Mouse (Mus musculus): Measurements from ENCODE around the gene Zfp775. TPM values are rescaled to one million over a fixed set of nuclear protein-coding genes. Genes with fewer than 3 reads are reported as not detected.

The Zfp775 gene
- polyA plus RNA-seq, 1 experiment from 2014 or later = 6.1 TPM

DNA sequence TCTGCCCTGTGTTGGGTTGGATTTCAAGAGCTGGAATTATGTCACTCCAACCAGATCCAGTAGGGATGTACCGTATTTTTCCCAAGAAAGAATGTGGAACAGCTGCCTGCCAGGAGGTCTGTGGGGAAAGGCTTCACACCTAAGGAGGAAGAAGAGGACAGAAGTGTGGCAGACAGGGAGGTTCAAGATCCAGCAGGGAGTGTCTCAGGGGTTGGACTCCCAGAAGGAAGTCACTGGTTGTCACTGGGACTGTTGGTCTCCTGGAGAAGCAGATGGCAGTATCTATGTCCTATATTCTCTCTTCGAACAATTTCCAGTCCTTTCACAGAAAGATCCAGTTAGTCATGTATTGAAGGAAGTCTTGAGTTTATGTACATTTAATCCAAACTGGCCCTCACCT is 45.7 kb downstream of the Zfp775 start:
- 76% methylated on average over 2 of the region's 2 CpGs for WGBS
- Histone ChIP-seq H3K4me3 (ENCODE audit: low read length) (no peak overlapping the region), H3K9me3 (ENCODE audit: control insufficient read depth, low read length) (no peaks in the 10 kb centered on the region), H3K9ac (ENCODE audit: low read depth, low read length) (no peak overlapping the region), H3K27me3 (replicated peaks; ENCODE audit: control insufficient read depth, insufficient read depth, low read length) (no peaks in the 10 kb centered on the region), H3K36me3 (ENCODE audit: control insufficient read depth, insufficient read depth, low read length) (no peaks in the 10 kb centered on the region), H3K4me1 (ENCODE audit: control insufficient read depth, insufficient read depth, low read length) (no peaks in the 10 kb centered on the region), H3K27ac (ENCODE audit: low read length) (no peak overlapping the region), H3K4me2 (ENCODE audit: low read depth, low read length) (no peak overlapping the region)
- ATAC-seq = peak; percentile 35; the same call in 1 of the 2 replicates

DNA sequence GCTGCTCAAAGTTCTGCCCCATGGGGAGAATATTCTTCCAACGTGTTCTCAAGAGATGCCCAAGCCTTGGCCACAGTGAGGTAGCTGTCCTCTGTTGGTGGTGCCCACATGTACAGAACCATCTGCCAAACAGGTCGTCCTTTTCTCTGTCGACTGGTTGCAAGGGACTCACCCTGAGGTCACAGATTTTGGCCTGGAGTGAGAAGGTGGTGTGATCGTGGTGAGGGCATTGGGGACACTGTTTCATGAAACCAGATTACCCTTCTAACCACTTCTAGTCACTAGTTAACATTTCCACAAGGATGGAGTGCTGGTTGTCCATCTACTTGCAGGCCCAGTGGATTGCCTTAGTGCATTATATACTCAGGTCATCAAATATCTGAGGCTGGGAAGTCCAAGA is 46.9 kb downstream of the Zfp775 start:
- 86% methylated on average over 4 of the region's 4 CpGs for WGBS
- Histone ChIP-seq H3K9me3 (ENCODE audit: control insufficient read depth, low read length) (no peaks in the 10 kb centered on the region), H3K4me1 (ENCODE audit: control insufficient read depth, insufficient read depth, low read length) (no peaks in the 10 kb centered on the region), H3K36me3 (ENCODE audit: control insufficient read depth, insufficient read depth, low read length) (no peaks in the 10 kb centered on the region), H3K4me3 (ENCODE audit: low read length) (no peak overlapping the region), H3K4me2 (ENCODE audit: low read depth, low read length) (no peak overlapping the region), H3K27me3 (replicated peaks; ENCODE audit: control insufficient read depth, insufficient read depth, low read length) (no peaks in the 10 kb centered on the region), H3K27ac (ENCODE audit: low read length) (no peak overlapping the region), H3K9ac (ENCODE audit: low read depth, low read length) (no peak overlapping the region)
- no peak for ATAC-seq

DNA sequence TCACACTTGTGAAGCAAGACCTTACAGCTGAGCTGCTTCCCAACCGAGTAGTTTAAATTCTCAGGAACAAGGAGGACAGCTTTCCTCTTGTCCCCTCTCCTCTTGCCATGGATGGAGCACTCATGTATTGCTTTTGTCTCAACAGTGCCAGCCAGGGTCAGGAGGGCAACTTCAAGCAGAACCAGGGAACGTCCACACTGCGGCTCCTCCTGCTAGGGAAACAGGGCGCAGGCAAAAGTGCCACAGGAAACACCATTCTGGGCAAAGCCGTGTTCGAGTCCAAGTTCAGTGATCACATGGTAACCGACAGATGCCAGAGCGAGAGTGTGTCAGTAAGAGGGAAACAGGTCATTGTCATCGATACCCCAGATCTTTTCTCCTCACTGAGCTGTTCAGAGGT is 48.2 kb downstream of the Zfp775 start:
- WGBS = 87% methylated on average over 9 of the region's 9 CpGs
- Histone ChIP-seq H3K27me3 (replicated peaks; ENCODE audit: control insufficient read depth, insufficient read depth, low read length) (no peaks in the 10 kb centered on the region), H3K36me3 (ENCODE audit: control insufficient read depth, insufficient read depth, low read length) (no peaks in the 10 kb centered on the region), H3K27ac (ENCODE audit: low read length) (no peak overlapping the region), H3K9ac (ENCODE audit: low read depth, low read length) (no peak overlapping the region), H3K4me3 (ENCODE audit: low read length) (no peak overlapping the region), H3K4me1 (ENCODE audit: control insufficient read depth, insufficient read depth, low read length) (no peaks in the 10 kb centered on the region), H3K9me3 (ENCODE audit: control insufficient read depth, low read length) (no peaks in the 10 kb centered on the region), H3K4me2 (ENCODE audit: low read depth, low read length) (no peak overlapping the region)
- ATAC-seq = no peak

DNA sequence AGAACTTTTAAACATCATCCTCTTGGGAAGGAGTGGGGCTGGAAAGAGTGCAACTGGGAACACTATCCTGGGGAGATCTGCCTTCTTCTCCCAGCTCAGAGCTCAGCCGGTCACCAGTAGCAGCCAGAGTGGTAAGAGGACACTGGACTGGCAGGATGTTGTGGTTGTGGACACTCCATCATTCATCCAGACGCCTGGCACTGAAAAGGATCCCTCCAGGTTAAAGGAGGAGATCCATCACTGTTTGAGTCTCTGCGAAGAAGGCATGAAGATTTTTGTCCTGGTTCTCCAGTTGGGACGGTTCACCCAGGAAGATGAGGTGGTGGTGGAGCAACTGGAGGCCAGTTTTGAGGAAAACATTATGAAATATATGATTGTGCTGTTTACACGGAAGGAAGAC is 56.9 kb downstream of the Zfp775 start:
- Histone ChIP-seq H3K4me2 (ENCODE audit: low read depth, low read length) (no peak overlapping the region), H3K4me3 (ENCODE audit: low read length) (no peak overlapping the region), H3K9ac (ENCODE audit: low read depth, low read length) (no peak overlapping the region), H3K9me3 (ENCODE audit: control insufficient read depth, low read length) (no peaks in the 10 kb centered on the region), H3K4me1 (ENCODE audit: control insufficient read depth, insufficient read depth, low read length) (no peaks in the 10 kb centered on the region), H3K36me3 (ENCODE audit: control insufficient read depth, insufficient read depth, low read length) (no peaks in the 10 kb centered on the region), H3K27ac (ENCODE audit: low read length) (no peak overlapping the region), H3K27me3 (replicated peaks; ENCODE audit: control insufficient read depth, insufficient read depth, low read length) (no peaks in the 10 kb centered on the region)
- no peak for ATAC-seq
- WGBS = 70% methylated on average over 5 of the region's 5 CpGs

DNA sequence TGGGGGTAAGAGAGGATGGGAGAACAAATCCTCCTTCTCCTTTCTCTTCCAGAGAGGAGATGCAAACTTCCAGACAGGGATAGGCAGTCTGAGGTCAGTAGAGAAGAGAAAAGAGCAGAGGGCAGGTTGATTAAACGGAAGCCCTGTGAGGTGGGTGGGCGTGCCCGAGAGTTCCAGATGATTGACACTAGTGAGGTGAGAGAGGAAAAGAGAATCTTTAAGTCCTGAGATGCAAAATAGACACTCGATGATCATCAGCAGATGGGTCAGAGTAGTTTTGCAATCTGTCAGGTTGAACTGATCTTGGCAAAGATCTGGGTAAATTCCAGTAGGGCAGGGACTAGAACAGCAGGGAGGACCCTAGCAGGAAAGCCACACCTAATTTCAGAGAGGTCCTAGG is 62.9 kb downstream of the Zfp775 start:
- Histone ChIP-seq H3K27ac (ENCODE audit: low read length) (no peak overlapping the region), H3K36me3 (ENCODE audit: control insufficient read depth, insufficient read depth, low read length) (no peaks in the 10 kb centered on the region), H3K4me2 (ENCODE audit: low read depth, low read length) (no peak overlapping the region), H3K27me3 (replicated peaks; ENCODE audit: control insufficient read depth, insufficient read depth, low read length) (no peaks in the 10 kb centered on the region), H3K4me3 (ENCODE audit: low read length) (no peak overlapping the region), H3K9ac (ENCODE audit: low read depth, low read length) (no peak overlapping the region), H3K4me1 (ENCODE audit: control insufficient read depth, insufficient read depth, low read length) (peaks cover 3% of the 10 kb centered on the region), H3K9me3 (ENCODE audit: control insufficient read depth, low read length) (no peaks in the 10 kb centered on the region)
- no peak for ATAC-seq
- 86% methylated on average over 4 of the region's 4 CpGs for WGBS

DNA sequence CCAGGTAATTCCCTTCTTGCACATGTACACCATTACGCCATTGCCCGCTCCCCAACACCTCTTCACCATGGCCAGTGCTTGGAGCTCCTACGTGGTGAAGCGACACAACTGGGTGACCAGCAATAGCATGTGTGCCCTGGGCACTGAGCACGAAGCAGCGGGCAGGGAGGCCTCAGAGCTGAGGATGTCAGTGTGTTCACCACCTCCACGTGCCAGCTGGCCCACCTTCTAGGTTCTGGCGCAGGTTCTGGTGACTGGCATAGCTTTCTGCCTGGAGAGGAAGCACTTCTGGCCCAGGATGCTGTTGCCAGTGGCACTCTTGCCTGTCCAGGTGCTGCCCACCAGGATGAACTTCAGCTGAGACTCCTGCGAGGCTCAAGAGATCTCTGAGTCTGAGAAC is 63.6 kb downstream of the Zfp775 start:
- no peak overlapping the region for H3K27ac ChIP-seq (ENCODE audit: low read length)
- WGBS = 90% methylated on average over 9 of the region's 9 CpGs

DNA sequence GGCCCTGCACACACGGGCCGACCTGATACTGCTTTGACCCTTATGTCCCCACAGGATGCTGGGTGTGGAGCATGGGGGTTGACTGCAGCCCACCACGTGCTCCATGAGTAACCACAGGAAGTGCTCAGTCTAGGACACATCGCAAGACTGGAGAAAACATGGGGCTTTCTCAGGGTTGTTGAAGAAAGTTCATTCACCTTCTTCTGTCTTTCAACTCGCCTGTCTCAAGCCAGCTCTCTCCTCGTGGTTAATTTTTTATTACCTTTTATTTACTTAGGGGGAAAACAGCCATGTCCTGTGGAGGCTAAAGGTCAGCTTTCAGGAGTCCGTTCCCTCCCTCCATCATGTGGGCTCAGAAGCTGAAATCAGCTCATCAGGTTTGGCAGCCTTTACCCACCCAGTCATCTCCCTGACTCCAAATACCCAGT is 64.3 kb downstream of the Zfp775 start:
- peak; percentile 91 for ATAC-seq
- H3K27me3 ChIP-seq (replicated peaks; ENCODE audit: control insufficient read depth, insufficient read depth, low read length) = no peaks in the 10 kb centered on the region
- H3K36me3 ChIP-seq (ENCODE audit: control insufficient read depth, insufficient read depth, low read length) = no peaks in the 10 kb centered on the region
- H3K4me1 ChIP-seq (ENCODE audit: control insufficient read depth, insufficient read depth, low read length) = peaks cover 3% of the 10 kb centered on the region
- H3K9me3 ChIP-seq (ENCODE audit: control insufficient read depth, low read length) = no peaks in the 10 kb centered on the region
- no peak overlapping the region for H3K4me3 ChIP-seq (ENCODE audit: low read length)
- 14% methylated on average over 7 of the region's 7 CpGs for WGBS
- H3K27ac ChIP-seq (ENCODE audit: low read length) = peak overlapping the region; percentile 41; the same call in 1 of the 2 replicates
- no peak overlapping the region for H3K9ac ChIP-seq (ENCODE audit: low read depth, low read length)
- no peak overlapping the region for H3K4me2 ChIP-seq (ENCODE audit: low read depth, low read length)

More for the DNA sequence above, 63.6 kb downstream of the Zfp775 start:
- no peak for ATAC-seq
- H3K4me1 ChIP-seq (ENCODE audit: control insufficient read depth, insufficient read depth, low read length) = peaks cover 3% of the 10 kb centered on the region
- H3K9ac ChIP-seq (ENCODE audit: low read depth, low read length) = no peak overlapping the region
- H3K9me3 ChIP-seq (ENCODE audit: control insufficient read depth, low read length) = no peaks in the 10 kb centered on the region
- H3K27me3 ChIP-seq (replicated peaks; ENCODE audit: control insufficient read depth, insufficient read depth, low read length) = no peaks in the 10 kb centered on the region
- H3K36me3 ChIP-seq (ENCODE audit: control insufficient read depth, insufficient read depth, low read length) = no peaks in the 10 kb centered on the region
- no peak overlapping the region for H3K4me2 ChIP-seq (ENCODE audit: low read depth, low read length)
- H3K4me3 ChIP-seq (ENCODE audit: low read length) = no peak overlapping the region

DNA sequence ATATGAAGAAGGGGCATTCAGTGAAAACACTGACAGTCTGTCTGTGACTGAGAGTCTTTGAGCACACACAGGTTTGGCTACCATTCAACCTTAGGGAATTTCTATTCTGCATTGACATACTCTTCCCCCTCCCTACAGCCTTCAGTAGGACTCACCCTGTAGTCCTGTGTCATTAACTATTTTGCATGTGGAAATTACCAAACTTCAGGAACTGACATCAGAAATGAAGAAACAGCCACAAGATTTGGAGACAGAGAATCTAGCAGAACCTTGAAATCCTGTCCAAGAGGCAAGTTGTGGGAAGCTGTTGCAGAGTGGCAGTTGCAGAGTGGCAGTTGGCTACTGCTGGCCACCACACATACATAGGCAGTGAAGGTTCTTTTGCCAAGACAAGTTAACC is 66.2 kb downstream of the Zfp775 start:
- Histone ChIP-seq H3K4me3 (ENCODE audit: low read length) (no peak overlapping the region), H3K9ac (ENCODE audit: low read depth, low read length) (no peak overlapping the region), H3K4me1 (ENCODE audit: control insufficient read depth, insufficient read depth, low read length) (peaks cover 3% of the 10 kb centered on the region), H3K27ac (ENCODE audit: low read length) (no peak overlapping the region), H3K9me3 (ENCODE audit: control insufficient read depth, low read length) (no peaks in the 10 kb centered on the region), H3K36me3 (ENCODE audit: control insufficient read depth, insufficient read depth, low read length) (no peaks in the 10 kb centered on the region), H3K4me2 (ENCODE audit: low read depth, low read length) (no peak overlapping the region), H3K27me3 (replicated peaks; ENCODE audit: control insufficient read depth, insufficient read depth, low read length) (no peaks in the 10 kb centered on the region)
- ATAC-seq = no peak

DNA sequence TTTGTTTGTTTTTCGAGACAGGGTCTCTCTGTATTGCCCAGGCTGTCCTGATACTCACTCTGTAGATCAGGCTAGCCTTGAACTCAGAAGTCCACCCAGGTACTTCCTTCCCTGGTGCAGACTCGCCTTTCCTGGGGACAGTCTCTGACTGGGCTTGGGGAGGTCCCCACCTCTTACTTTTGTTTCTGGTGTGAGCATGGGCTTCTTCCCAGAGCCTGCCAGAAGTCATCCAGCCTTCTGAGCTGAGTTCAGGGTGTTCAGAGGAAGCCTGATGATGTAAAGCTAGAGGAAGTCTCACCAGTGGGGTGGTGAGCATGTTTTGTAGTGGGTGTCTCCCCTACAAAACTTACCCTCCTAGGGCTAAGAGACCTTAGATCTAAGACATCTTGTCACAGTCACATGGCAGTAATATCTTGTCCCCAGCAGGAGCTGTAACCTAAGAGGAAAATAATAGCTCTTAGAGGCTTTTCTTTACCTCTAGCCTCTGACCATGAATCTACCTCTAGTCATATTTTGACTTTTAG is 67.6 kb downstream of the Zfp775 start:
- H3K9me3 ChIP-seq (ENCODE audit: control insufficient read depth, low read length) = no peaks in the 10 kb centered on the region
- H3K27ac ChIP-seq (ENCODE audit: low read length) = no peak overlapping the region
- 65% methylated on average over 2 of the region's 2 CpGs for WGBS
- H3K36me3 ChIP-seq (ENCODE audit: control insufficient read depth, insufficient read depth, low read length) = no peaks in the 10 kb centered on the region
- no peak overlapping the region for H3K4me3 ChIP-seq (ENCODE audit: low read length)
- no peak overlapping the region for H3K4me2 ChIP-seq (ENCODE audit: low read depth, low read length)
- H3K27me3 ChIP-seq (replicated peaks; ENCODE audit: control insufficient read depth, insufficient read depth, low read length) = no peaks in the 10 kb centered on the region
- no peak for ATAC-seq
- H3K9ac ChIP-seq (ENCODE audit: low read depth, low read length) = no peak overlapping the region
- peaks cover 3% of the 10 kb centered on the region for H3K4me1 ChIP-seq (ENCODE audit: control insufficient read depth, insufficient read depth, low read length)

Data from intestine, embryonic 16.5 days (tissue).